Mouse (Mus musculus) brown adipose tissue, adult 24 weeks (tissue): ENCODE data around the gene Zmiz2. TPM values are rescaled to one million over a fixed set of nuclear protein-coding genes. Genes with fewer than 3 reads are reported as not detected.

Source experiments
- H3K27ac ChIP-seq: fragments of 200-500 bp; replicated peaks from 2 replicates; pipeline ENCODE4 v1.5.1; 2012; ENCODE audit warnings: low read depth, mild to moderate bottlenecking, low read length
- H3K4me1 ChIP-seq: fragments of 200-500 bp; 2 replicates; pipeline ENCODE4 v1.6.1; 2012; ENCODE audit warnings: low read length, mixed read lengths; ENCODE audit not compliant: control insufficient read depth, insufficient read depth, insufficient read length
- H3K4me3 ChIP-seq: fragments of 200-500 bp; 2 replicates; pipeline ENCODE4 v1.5.1; 2012; ENCODE audit warnings: low read depth, mild to moderate bottlenecking, low read length, moderate library complexity; ENCODE audit not compliant: insufficient read depth
- polyA plus RNA-seq: library from polyadenylated mRNA; stranded (reverse); fragments of >200 nt; gene quantifications from 2 replicates; pipeline ENCODE4 v1.2.4, GENCODE M21; 2012; ENCODE audit not compliant: missing spikeins, insufficient read depth, insufficient read length

The Zmiz2 gene
- polyA plus RNA-seq, 1 experiment, result 25.1 TPM

GRCm38 (mm10) chr11:6388126-6388725 is 648 bp upstream of the Zmiz2 start:
- Histone ChIP-seq H3K4me3 (peak overlapping the region; percentile 59; the same call in 1 of the 2 replicates), H3K4me1 (peaks cover 11% of the 10 kb centered on the region), H3K27ac (peak overlapping the region; percentile 99)

- Histone ChIP-seq H3K27ac (no peak overlapping the region; the same call in 1 of the 2 replicates), H3K4me3 (peak overlapping the region; percentile 80), H3K4me1 (peaks cover 11% of the 10 kb centered on the region)
Measured at GRCm38 (mm10) chr11:6389483-6389921, 628 bp downstream of the Zmiz2 start.

GRCm38 (mm10) chr11:6390376-6391053 is 1.6 kb downstream of the Zmiz2 start:
- peaks cover 11% of the 10 kb centered on the region for H3K4me1 ChIP-seq
- H3K4me3 ChIP-seq, result peak overlapping the region; percentile 23
- H3K27ac ChIP-seq, result no peak overlapping the region

- H3K4me1 ChIP-seq, result peaks cover 11% of the 10 kb centered on the region
- no peak overlapping the region; the same call in 1 of the 2 replicates for H3K4me3 ChIP-seq
- no peak overlapping the region for H3K27ac ChIP-seq
Measured at GRCm38 (mm10) chr11:6391516-6392276, 2.8 kb downstream of the Zmiz2 start.

- Histone ChIP-seq H3K27ac (no peak overlapping the region), H3K4me3 (no peak overlapping the region), H3K4me1 (peaks cover 11% of the 10 kb centered on the region)
Measured at GRCm38 (mm10) chr11:6392857-6393256, 4.0 kb downstream of the Zmiz2 start.

- Histone ChIP-seq H3K4me3 (no peak overlapping the region), H3K4me1 (peaks cover 11% of the 10 kb centered on the region), H3K27ac (no peak overlapping the region)
Measured at GRCm38 (mm10) chr11:6393866-6394265, 5.0 kb downstream of the Zmiz2 start.

GRCm38 (mm10) chr11:6395565-6395964 is 6.7 kb downstream of the Zmiz2 start:
- Histone ChIP-seq H3K4me3 (no peak overlapping the region), H3K27ac (no peak overlapping the region)

GRCm38 (mm10) chr11:6398141-6398540 is 9.3 kb downstream of the Zmiz2 start:
- Histone ChIP-seq H3K27ac (no peak overlapping the region), H3K4me1 (no peaks in the 10 kb centered on the region), H3K4me3 (no peak overlapping the region)

More at GRCm38 (mm10) chr11:6395565-6395964, 6.7 kb downstream of the Zmiz2 start:
- H3K4me1 ChIP-seq, result peaks cover 6% of the 10 kb centered on the region

- no peak overlapping the region for H3K27ac ChIP-seq
- no peak overlapping the region for H3K4me3 ChIP-seq
- H3K4me1 ChIP-seq, result peaks cover 23% of the 10 kb centered on the region
Measured at GRCm38 (mm10) chr11:6402515-6403510, 13.9 kb downstream of the Zmiz2 start.

GRCm38 (mm10) chr11:6403830-6404405 is 15.0 kb downstream of the Zmiz2 start:
- no peak overlapping the region for H3K27ac ChIP-seq

GRCm38 (mm10) chr11:6404699-6405566 is 16.1 kb downstream of the Zmiz2 start:
- H3K4me3 ChIP-seq, result no peak overlapping the region
- H3K27ac ChIP-seq, result peak overlapping the region; percentile 31

More at GRCm38 (mm10) chr11:6403830-6404405, 15.0 kb downstream of the Zmiz2 start:
- peaks cover 23% of the 10 kb centered on the region for H3K4me1 ChIP-seq
- no peak overlapping the region for H3K4me3 ChIP-seq

GRCm38 (mm10) chr11:6405591-6406081 is 16.8 kb downstream of the Zmiz2 start:
- peaks cover 23% of the 10 kb centered on the region for H3K4me1 ChIP-seq

More at GRCm38 (mm10) chr11:6404699-6405566, 16.1 kb downstream of the Zmiz2 start:
- peaks cover 23% of the 10 kb centered on the region for H3K4me1 ChIP-seq

More at GRCm38 (mm10) chr11:6405591-6406081, 16.8 kb downstream of the Zmiz2 start:
- Histone ChIP-seq H3K4me3 (no peak overlapping the region), H3K27ac (peak overlapping the region; percentile 31)
